Mouse (Mus musculus) retina, postnatal 7 days (tissue): ENCODE results near the gene Pou2f1.

Source experiments
- DNase-seq: peaks from one replicate; pipeline ENCODE4 v3.0.0-alpha.2; 2012; ENCODE audit warnings: low read depth, low spot score

The Pou2f1 gene

GRCm38 (mm10) chr1:165848417-165848816, 154.1 kb downstream of the Pou2f1 start:
- DNase-seq: no peak

- no peak for DNase-seq
Measured at GRCm38 (mm10) chr1:165845366-165845765, 157.1 kb downstream of the Pou2f1 start.

- DNase-seq: no peak
Measured at GRCm38 (mm10) chr1:165844956-165845355, 157.5 kb downstream of the Pou2f1 start.

GRCm38 (mm10) chr1:165844466-165844951, 158.0 kb downstream of the Pou2f1 start:
- DNase-seq: no peak

GRCm38 (mm10) chr1:165843586-165843985, 158.9 kb downstream of the Pou2f1 start:
- DNase-seq: no peak

- no peak for DNase-seq
Measured at GRCm38 (mm10) chr1:165842170-165842569, 160.3 kb downstream of the Pou2f1 start.

- no peak for DNase-seq
Measured at GRCm38 (mm10) chr1:165840548-165841230, 161.8 kb downstream of the Pou2f1 start.

GRCm38 (mm10) chr1:165839201-165839600, 163.3 kb downstream of the Pou2f1 start:
- no peak for DNase-seq

GRCm38 (mm10) chr1:165837546-165837945, 164.9 kb downstream of the Pou2f1 start:
- DNase-seq: no peak

GRCm38 (mm10) chr1:165836461-165836860, 166.0 kb downstream of the Pou2f1 start:
- no peak for DNase-seq

GRCm38 (mm10) chr1:165834633-165834975, 167.9 kb downstream of the Pou2f1 start:
- DNase-seq: no peak

GRCm38 (mm10) chr1:165833910-165834632, 168.4 kb downstream of the Pou2f1 start:
- no peak for DNase-seq

- no peak for DNase-seq
Measured at GRCm38 (mm10) chr1:165833244-165833643, 169.2 kb downstream of the Pou2f1 start.

GRCm38 (mm10) chr1:165829890-165830289, 172.6 kb downstream of the Pou2f1 start:
- DNase-seq: no peak

GRCm38 (mm10) chr1:165828615-165829014, 173.9 kb downstream of the Pou2f1 start:
- no peak for DNase-seq

GRCm38 (mm10) chr1:165828173-165828572, 174.3 kb downstream of the Pou2f1 start:
- no peak for DNase-seq

- DNase-seq: no peak
Measured at GRCm38 (mm10) chr1:165822031-165822430, 180.4 kb downstream of the Pou2f1 start.

GRCm38 (mm10) chr1:165819147-165819546, 183.3 kb downstream of the Pou2f1 start:
- no peak for DNase-seq

GRCm38 (mm10) chr1:165818145-165818860, 184.2 kb downstream of the Pou2f1 start:
- DNase-seq: no peak

GRCm38 (mm10) chr1:165817264-165817663, 185.2 kb downstream of the Pou2f1 start:
- DNase-seq: no peak

GRCm38 (mm10) chr1:165816391-165816790, 186.1 kb downstream of the Pou2f1 start:
- DNase-seq: no peak
